7 mouse cellular contexts compared by ENCODE assay signal in the genomic region with DNA sequence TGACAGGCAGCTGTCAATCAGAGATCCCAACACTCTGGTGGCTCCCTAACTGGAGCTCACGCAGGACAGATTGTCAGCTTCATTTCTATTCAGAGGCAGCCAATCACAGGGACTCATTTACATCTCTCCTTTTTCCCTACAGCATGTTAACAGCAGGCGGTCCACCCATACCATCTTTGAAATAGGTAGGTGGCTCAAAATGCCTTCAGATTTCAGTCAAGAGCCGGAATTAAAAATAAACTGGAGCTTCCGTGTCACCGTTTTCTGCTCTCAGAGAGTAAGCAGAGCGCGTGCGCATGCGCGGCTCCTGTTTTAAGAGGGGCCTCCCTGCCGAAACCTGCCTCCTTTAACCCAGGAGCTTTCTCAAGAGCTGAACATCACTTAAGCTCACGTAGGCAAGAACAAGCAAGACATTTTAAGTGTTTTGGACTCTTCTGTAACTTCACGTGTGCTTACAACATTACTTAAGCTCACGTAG.
DNase-seq lines count a peak whose midpoint lies in the region; ATAC-seq and TF ChIP-seq lines count a peak whose summit lies in the region.

No protein-coding gene starts in this region.

- no peak for ATAC-seq in granulocyte monocyte progenitor cell, adult 5-6 weeks (replicated peaks; ENCODE audit: poor library complexity, severe bottlenecking)

- H3K27ac ChIP-seq in olfactory bulb, adult 2 months (ENCODE audit: insufficient read depth, low read depth, low read length), result no peak overlapping the region

- no peaks in the 10 kb centered on the region for H3K4me1 ChIP-seq in olfactory bulb, adult 2 months (ENCODE audit: control insufficient read depth, insufficient read depth, low read length)

- DNase-seq in ES-CJ7 (ENCODE audit: low read depth, low spot score), result peak; percentile 70
- DNase-seq in cerebellum, adult 11-12 months, result peak; percentile 6
- DNase-seq in frontal cortex, postnatal 14 days (ENCODE audit: low spot score in 2 of 2), result peak; percentile 46 to 49
- peak; percentile 57 to 69 for DNase-seq in left cerebral cortex, adult 18-20 months (ENCODE audit: low spot score in 2 of 2)
- no peak for DNase-seq in c-Kit-positive CD71-positive TER-119-positive erythroid progenitor cells, embryonic 14.5 days (ENCODE audit: low spot score)

- no peak for TF ChIP-seq POLR2A in olfactory bulb, adult 2 months (IDR thresholded peaks at IDR 0.05; ENCODE audit: insufficient read depth, low read depth, low read length)

- TF ChIP-seq CTCF in olfactory bulb, adult 2 months (IDR thresholded peaks at IDR 0.05; ENCODE audit: insufficient read depth, low read depth, low read length), result no peak

- WGBS in olfactory bulb, adult 2 months, result 39% methylated on average over 14 of the region's 14 CpGs

- 0 out of 2 replicates have a peak overlapping the region, but pooled peaks have one; percentile 2 for H3K4me3 ChIP-seq in olfactory bulb, adult 2 months (ENCODE audit: insufficient read depth, low read depth, low read length)
